Mouse (Mus musculus) testis, postnatal 14 days (tissue): ENCODE results near the gene Met.

Experiments used
- DNase-seq: peaks from one replicate; pipeline ENCODE4 v3.0.0; 2021; ENCODE audit warnings: low spot score

Met gene

GRCm38 (mm10) chr6:17463434-17464280, at the start of gene Met:
Met (plus strand) TSS chr6:17463800.
- DNase-seq = peak; percentile 44

GRCm38 (mm10) chr6:17418226-17418625, 45.4 kb upstream of the Met start:
- no peak for DNase-seq

- no peak for DNase-seq
These were observed 41.2 kb upstream of the Met start for GRCm38 (mm10) chr6:17422432-17422831.

GRCm38 (mm10) chr6:17429041-17429440, 34.6 kb upstream of the Met start:
- DNase-seq = no peak

GRCm38 (mm10) chr6:17429611-17430010, 34.0 kb upstream of the Met start:
- no peak for DNase-seq

- DNase-seq = no peak
These were observed 20.3 kb upstream of the Met start for GRCm38 (mm10) chr6:17443311-17443710.

GRCm38 (mm10) chr6:17451305-17451704, 12.3 kb upstream of the Met start:
- no peak for DNase-seq

GRCm38 (mm10) chr6:17455116-17455515, 8.5 kb upstream of the Met start:
- no peak for DNase-seq

GRCm38 (mm10) chr6:17459561-17459960, 4.0 kb upstream of the Met start:
- no peak for DNase-seq

GRCm38 (mm10) chr6:17461435-17461834, 2.2 kb upstream of the Met start:
- no peak for DNase-seq

GRCm38 (mm10) chr6:17464281-17465025, 853 bp downstream of the Met start:
- DNase-seq = no peak

GRCm38 (mm10) chr6:17466526-17466925, 2.9 kb downstream of the Met start:
- DNase-seq = no peak

- no peak for DNase-seq
These were observed 5.4 kb downstream of the Met start for GRCm38 (mm10) chr6:17468993-17469392.

- DNase-seq = no peak
These were observed 9.5 kb downstream of the Met start for GRCm38 (mm10) chr6:17473128-17473527.

GRCm38 (mm10) chr6:17477823-17478222, 14.2 kb downstream of the Met start:
- DNase-seq = no peak

GRCm38 (mm10) chr6:17478252-17478651, 14.7 kb downstream of the Met start:
- DNase-seq = no peak

GRCm38 (mm10) chr6:17478838-17479570, 15.4 kb downstream of the Met start:
- no peak for DNase-seq

- DNase-seq = no peak
These were observed 17.5 kb downstream of the Met start for GRCm38 (mm10) chr6:17481068-17481467.

- DNase-seq = no peak
These were observed 21.6 kb downstream of the Met start for GRCm38 (mm10) chr6:17485244-17485643.

GRCm38 (mm10) chr6:17485782-17486181, 22.2 kb downstream of the Met start:
- DNase-seq = no peak

- no peak for DNase-seq
These were observed 24.8 kb downstream of the Met start for GRCm38 (mm10) chr6:17488291-17488817.

- no peak for DNase-seq
These were observed 27.2 kb downstream of the Met start for GRCm38 (mm10) chr6:17490786-17491185.
